Mouse (Mus musculus) MEL (cell line): ENCODE measurements around the gene Pum1.

Source experiments
- CTCF ChIP-seq, 3 experiments: IDR thresholded peaks in 2 of 3; conservative IDR thresholded peaks in 1 of 3; 2 replicates each; pipeline ENCODE4 v1.5.1; 2011 to 2012; ENCODE audit warnings: low read length in 3 of 3, low read depth in 2 of 3, mild to moderate bottlenecking in 2 of 3, improper control_type of control experiment in 1 of 3, inconsistent platforms in 1 of 3, mixed read lengths in 1 of 3, moderate library complexity in 1 of 3; ENCODE audit not compliant: control insufficient read depth in 1 of 3, insufficient read depth in 1 of 3, poor library complexity in 1 of 3, severe bottlenecking in 1 of 3
- MYC ChIP-seq: IDR thresholded peaks from 2 replicates; pipeline ENCODE4 v1.6.1; 2011; ENCODE audit warnings: low read depth, mild to moderate bottlenecking, low read length, improper control_type of control experiment, moderate library complexity
- POLR2A ChIP-seq, 2 experiments: IDR thresholded peaks; 2 replicates each; pipeline ENCODE4 v1.6.1; 2011 to 2012; ENCODE audit warnings: low read length in 2 of 2, mild to moderate bottlenecking in 2 of 2, control low read depth in 1 of 2, improper control_type of control experiment in 1 of 2, low read depth in 1 of 2, moderate library complexity in 1 of 2; ENCODE audit not compliant: control insufficient read depth in 1 of 2, insufficient read depth in 1 of 2, poor library complexity in 1 of 2
- RCOR1 ChIP-seq: IDR thresholded peaks from 2 replicates; pipeline ENCODE4 v1.6.1; 2012; ENCODE audit warnings: low read depth, mild to moderate bottlenecking, inconsistent platforms, low read length, improper control_type of control experiment

- TF ChIP-seq POLR2A (IDR thresholded peaks at IDR 0.05; ENCODE audit: control insufficient read depth in 1 of 2, insufficient read depth in 1 of 2, low read depth in 1 of 2, low read length in 2 of 2, poor library complexity in 1 of 2) (no peak), RCOR1 (no peak), CTCF (IDR thresholded peaks at IDR 0.05 in 2 of 3, conservative IDR thresholded peaks at IDR 0.05 in 1 of 3; ENCODE audit: control insufficient read depth in 1 of 3, insufficient read depth in 1 of 3, low read depth in 2 of 3, low read length in 3 of 3, poor library complexity in 1 of 3, severe bottlenecking in 1 of 3) (no peak), MYC (no peak)
Measured at GRCm38 (mm10) chr4:130713430-130713829, 50.3 kb downstream of the Pum1 start.
